Mouse (Mus musculus): ENCODE data around the gene Rhog. TPM values are rescaled to one million over a fixed set of nuclear protein-coding genes. Genes with fewer than 3 reads are reported as not detected.
"Not testable (repeated sequence)": the region's sequence is repeated elsewhere in the genome, so short reads cannot be mapped to it uniquely, and the experiment has no call there.

The Rhog gene
- 58.9 and 59.7 TPM in 2 replicates for total RNA-seq (2021)
- long read RNA-seq, transcript Rhog-201 (2 exons, 1,269 nt) = major isoform, 12 of 16 reads
- long read RNA-seq, partial matches to known transcripts = 4 of 16 reads
- long read RNA-seq, other reads (novel, unspliced or antisense) = 0 of 16 reads

GRCm38 (mm10) chr7:102255954-102256353, at the start of gene Rhog:
Rhog (minus strand) TSS chr7:102256054.
- no peak for DNase-seq

DNA sequence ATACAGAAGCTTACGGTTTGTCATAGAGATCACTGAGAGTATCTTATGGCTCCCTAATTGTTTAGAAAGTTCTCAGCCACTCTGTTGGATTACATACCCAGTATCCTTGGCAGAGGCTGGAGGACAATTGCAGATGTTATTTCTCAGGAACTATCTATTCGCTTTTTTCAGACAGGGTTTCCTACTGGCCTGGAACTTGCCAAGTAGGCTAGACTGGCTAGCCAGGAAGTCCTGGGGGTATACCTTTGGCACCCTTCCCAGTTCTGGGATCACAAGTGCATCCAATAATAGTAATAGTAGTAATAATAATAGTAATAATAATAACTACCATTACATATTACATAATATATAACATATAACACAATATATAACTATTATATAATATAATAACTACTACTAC, 49.7 kb upstream of the Rhog start:
- DNase-seq = no peak

DNA sequence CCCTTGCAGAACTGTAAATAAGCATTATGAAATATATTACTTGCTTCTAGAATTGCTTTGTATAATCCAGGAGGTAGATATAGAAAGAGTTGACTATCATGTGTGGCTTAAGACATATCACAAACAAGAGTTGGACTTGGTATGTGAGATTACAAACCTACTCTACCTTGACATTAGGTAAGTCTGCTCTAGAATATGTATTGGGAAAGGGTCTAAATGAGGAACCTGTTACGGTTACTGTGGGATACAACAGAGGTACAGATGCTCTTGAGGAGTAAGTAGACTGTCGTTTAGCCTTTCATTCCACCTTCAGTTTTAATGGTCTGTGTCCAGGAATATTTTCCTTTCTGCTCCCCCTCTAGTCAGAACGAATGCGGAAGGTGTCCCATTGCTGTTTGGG, 46.6 kb upstream of the Rhog start:
- DNase-seq = no peak

GRCm38 (mm10) chr7:102300761-102301160, 44.9 kb upstream of the Rhog start:
- DNase-seq = no peak

GRCm38 (mm10) chr7:102293234-102293633, 37.4 kb upstream of the Rhog start:
- no peak for DNase-seq

DNA sequence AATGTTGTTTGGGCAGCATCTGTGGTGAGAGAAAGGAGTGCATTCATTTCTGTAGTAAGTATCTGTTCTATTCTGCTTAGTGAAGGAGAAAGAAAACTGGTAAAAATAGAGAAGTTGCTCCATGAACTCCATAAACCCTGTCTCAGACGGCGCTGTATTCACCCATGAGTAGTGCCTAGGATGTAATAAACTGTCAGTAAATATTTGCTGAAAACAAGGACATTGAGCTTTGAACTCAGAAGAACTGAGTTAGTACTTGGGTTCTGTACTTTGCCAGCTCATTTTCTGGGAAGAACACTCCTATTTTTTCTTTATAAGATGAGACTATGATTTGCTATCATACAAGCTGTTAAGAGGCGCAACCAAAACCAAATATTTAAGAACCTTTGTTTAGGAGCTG, 36.4 kb upstream of the Rhog start:
- DNase-seq = no peak

DNA sequence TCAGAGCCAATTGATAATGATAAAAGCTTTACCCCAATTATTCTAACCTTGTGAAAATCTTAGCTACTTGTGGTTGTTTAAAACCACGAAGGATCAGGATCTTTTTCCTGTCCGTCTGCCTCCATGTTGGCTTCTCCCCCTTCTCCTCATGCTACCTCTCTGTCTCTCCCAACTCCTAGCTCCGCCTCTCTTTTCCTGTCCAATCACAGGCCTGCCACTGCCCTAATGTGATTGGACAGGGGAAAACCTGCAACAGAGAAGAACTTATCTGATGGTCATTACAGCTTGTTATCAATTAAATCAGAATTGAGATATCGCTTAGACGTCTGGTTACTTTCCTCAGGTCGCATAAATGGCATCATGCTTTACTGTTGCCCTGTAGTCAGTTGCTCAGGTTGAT, 33.6 kb upstream of the Rhog start:
- no peak for DNase-seq

DNA sequence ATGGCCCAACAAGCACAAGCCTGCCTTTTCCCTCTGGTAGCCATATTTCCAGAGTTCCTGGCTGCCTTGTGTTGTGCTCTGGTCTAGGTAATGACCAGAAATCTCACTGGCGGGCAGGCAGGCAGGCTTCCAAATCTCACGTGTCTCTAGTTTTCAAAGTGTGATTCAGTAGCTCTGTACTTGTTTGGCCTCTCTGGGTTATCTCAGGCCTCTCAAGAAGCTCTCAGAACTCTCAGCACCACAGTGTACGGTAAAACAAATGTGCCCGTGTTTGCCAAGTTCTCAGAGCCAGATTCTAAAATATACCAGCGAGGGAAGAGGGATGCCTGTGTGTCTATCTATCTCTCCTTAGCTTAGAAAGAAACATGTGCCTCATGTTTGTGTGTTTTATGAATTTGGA, 26.4 kb upstream of the Rhog start:
- DNase-seq = no peak

- DNase-seq = no peak
Measured at GRCm38 (mm10) chr7:102281403-102281802, 25.5 kb upstream of the Rhog start.

DNA sequence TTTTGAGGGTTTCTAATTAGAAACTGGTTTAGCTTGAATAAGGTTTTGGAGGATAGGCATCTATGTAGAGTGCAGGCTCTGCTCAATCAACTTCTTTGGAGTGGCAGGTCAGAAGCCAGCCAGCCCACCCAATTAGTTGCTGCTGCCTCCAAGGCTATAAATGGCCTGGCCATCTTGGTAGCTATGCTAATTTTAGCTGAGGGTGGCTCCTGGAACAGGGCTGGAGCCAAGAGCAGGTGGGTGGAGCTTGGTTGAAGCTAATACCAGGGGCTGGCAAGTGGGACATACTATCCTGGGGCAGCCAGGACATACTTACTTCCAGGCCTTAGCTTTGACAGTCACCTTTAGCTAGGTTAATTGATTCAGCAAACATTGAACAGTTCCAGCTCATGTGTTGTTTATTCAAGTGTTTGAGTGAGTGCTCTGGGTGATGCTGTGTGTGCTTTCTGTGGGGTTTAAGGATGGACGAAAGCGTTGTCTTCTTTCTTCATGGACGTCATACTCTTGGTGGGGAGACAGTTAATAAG, 16.6 kb upstream of the Rhog start:
- DNase-seq = no peak

- no peak for DNase-seq
Measured at GRCm38 (mm10) chr7:102268395-102268748, 12.5 kb upstream of the Rhog start.

- peak; percentile 76 for DNase-seq
Measured at GRCm38 (mm10) chr7:102267601-102268394, 11.9 kb upstream of the Rhog start, which contains the start of gene Stim1. Stim1 (plus strand) TSS chr7:102267806.

DNA sequence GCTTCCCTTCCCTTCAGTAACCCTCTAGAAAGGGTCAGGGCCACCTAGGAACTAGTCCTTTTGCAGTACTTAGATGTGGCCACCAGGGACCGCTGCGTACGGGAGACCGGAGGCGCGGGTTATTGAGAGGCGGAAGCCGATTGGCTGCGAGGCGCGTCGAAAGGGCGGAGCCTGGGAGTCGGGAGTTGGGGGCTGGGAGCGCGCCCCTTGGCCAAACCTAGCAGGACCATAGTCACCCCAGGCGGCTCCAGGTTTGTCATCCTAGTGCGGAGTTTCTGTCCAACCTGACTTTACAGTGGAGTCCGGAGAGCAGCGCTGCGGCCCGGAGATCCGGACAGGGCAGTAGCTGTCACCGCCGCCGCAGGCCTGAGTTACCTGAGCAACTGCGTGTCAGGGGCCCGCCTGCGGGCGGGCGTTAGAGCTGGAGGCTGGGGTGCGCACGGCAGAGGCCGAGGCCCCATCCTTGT, 11.3 kb upstream of the Rhog start:
- peak; percentile 95 for DNase-seq

DNA sequence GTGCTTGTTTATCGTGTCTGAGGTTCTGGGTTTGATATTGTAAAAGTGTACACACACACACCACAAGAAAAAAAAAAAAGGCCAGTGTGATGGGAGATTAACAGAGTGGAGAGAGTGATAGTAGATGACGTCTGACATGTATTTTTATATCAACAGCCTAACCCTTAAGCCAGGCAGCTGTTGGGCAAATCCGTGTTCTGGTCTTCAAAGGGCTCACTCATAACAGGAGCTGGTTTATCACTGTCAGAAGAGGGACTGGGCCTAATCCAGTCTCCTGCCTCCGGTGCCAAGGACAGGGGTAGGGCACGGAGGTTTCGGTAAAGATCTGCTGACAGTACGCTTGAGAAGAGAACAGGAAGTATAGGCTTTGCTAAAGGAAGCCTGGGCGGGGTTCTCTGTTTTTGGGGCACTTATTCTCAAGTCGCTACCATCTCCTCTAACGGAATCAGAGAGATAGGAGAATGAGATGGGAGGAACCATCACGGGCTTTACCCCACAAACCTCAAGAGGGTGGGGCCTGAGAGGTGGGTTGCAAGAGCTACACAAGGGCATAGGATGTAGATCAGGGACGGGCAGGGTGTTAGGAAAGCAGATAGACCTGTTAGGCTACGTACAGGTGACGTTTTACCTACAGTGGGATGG, 10.7 kb upstream of the Rhog start:
- no peak for DNase-seq

- not testable (repeated sequence) for DNase-seq
Measured at GRCm38 (mm10) chr7:102266021-102266400, 10.2 kb upstream of the Rhog start.

GRCm38 (mm10) chr7:102263020-102263419, 7.2 kb upstream of the Rhog start:
- DNase-seq = no peak

DNA sequence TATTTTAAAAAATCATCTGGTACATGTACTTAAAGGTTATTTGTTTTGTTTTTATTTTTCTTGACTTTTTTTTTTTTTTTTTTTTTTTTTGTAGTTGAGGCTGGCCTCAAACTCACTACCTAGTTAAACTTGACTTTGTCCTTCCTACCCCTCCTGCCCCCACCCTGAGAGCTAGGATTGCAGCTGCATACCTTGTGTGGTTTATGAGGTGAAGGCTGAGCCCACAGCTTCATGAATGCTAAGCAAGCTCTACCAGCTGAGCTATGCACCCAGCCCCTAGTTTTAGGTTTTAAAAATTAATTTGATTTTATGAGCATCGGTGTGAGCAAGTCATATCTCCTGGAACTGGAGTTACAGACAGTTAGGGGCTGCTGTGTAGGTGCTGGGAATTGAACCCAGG, 4.7 kb upstream of the Rhog start:
- DNase-seq = no peak

DNA sequence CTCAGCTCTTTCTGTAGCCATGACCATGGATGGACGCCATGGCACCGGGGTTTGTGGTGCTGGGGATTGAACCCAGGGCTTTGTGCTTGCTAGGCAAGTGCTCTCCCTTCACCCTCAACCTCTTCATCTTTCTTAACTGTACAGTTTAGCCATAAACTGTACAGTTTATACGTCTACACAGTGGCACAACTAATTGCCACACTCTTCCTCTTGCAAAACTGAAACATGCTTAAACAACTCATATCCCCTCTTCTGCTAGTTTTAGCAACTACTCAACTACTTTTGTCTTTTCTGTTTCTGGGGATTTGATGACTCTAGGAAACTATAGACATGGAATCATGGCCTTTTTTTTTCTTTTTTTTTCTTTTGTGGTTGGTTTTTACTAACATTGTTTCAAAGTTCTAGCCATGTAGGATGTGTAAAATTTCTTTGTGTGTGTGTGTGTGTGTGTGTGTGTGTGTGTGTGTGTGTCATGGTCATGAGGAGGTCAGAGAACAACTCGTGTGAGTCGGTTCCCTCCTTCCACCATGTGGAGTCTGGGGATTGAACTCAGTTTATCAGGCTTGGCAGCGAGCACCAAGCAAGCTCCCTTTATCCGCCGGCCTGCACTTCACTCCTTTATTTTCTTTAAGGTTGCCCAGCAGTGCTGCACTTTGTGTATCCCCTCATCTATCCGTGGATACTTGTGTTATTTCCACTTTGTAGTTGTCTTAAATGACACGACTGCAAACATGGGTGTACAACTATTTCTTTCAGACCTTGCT, 4.0 kb upstream of the Rhog start:
- no peak for DNase-seq

- no peak for DNase-seq
Measured at GRCm38 (mm10) chr7:102258753-102259152, 2.9 kb upstream of the Rhog start.

- peak; percentile 81 for DNase-seq
Measured at GRCm38 (mm10) chr7:102258189-102258588, 2.3 kb upstream of the Rhog start.

- DNase-seq = no peak
Measured at GRCm38 (mm10) chr7:102256636-102257035, 782 bp upstream of the Rhog start.

- DNase-seq = no peak
Measured at GRCm38 (mm10) chr7:102253631-102254030, 2.2 kb downstream of the Rhog start.

All from adrenal gland, postnatal 25 days (tissue).